Mouse (Mus musculus) B cell, adult 67 days (primary cell): ENCODE measurements around the gene Map3k9. TPM values are rescaled to one million over a fixed set of nuclear protein-coding genes. Genes with fewer than 3 reads are reported as not detected.

Experiments used
- total RNA-seq, 2 experiments: library from RNA; stranded (reverse); gene quantifications; 4 replicates each; pipeline ENCODE4 v1.2.4; 2023

Map3k9 gene
- total RNA-seq: 10 to 100 TPM; 19.6 to 22.0 TPM

GRCm38 (mm10) chr12:81781105-81781909 lies at the start of gene Map3k9:
TSS of gene Map3k9 (minus strand) at chr12:81781175.

Other genes with a start within 250 kb of the Map3k9 start
- 10 to 100 TPM; 10.8 to 12.5 TPM for gene Gm20498, start 248.3 kb downstream of the Map3k9 start, total RNA-seq
- 10 to 100 TPM; 25.6 to 29.6 TPM for gene Synj2bp, start 248.3 kb downstream of the Map3k9 start, total RNA-seq
- gene Adam21, start 212.7 kb downstream of the Map3k9 start, total RNA-seq: under 1 TPM; 0.17 to 0.24 TPM
- gene Med6, start 186.2 kb downstream of the Map3k9 start, total RNA-seq: 10 to 100 TPM; 51.4 to 53.2 TPM
- not detected for gene Ttc9, start 149.9 kb downstream of the Map3k9 start, total RNA-seq
- 10 to 100 TPM; 37.6 to 52.5 TPM for gene Pcnx, start 78.8 kb upstream of the Map3k9 start, total RNA-seq